Mouse (Mus musculus): ENCODE data around the gene Mcrs1.
"Not testable (repeated sequence)": the region's sequence is repeated elsewhere in the genome, so short reads cannot be mapped to it uniquely, and the experiment has no call there.

Gene Mcrs1

GRCm38 (mm10) chr15:99249938-99250337 is 1.8 kb downstream of the Mcrs1 start:
- DNase-seq: no peak

GRCm38 (mm10) chr15:99248972-99249371 is 2.8 kb downstream of the Mcrs1 start:
- no peak for DNase-seq

GRCm38 (mm10) chr15:99246736-99247135 is 5.0 kb downstream of the Mcrs1 start:
- not testable (repeated sequence) for DNase-seq

GRCm38 (mm10) chr15:99242045-99242444 is 9.7 kb downstream of the Mcrs1 start:
- no peak for DNase-seq

GRCm38 (mm10) chr15:99241249-99241648 is 10.5 kb downstream of the Mcrs1 start:
- no peak for DNase-seq

- DNase-seq: peak in 1 of 2 experiments; percentile 13
Observed at GRCm38 (mm10) chr15:99240129-99240528, 11.6 kb downstream of the Mcrs1 start.

GRCm38 (mm10) chr15:99238006-99238405 is 13.8 kb downstream of the Mcrs1 start:
- DNase-seq: no peak

- DNase-seq: no peak
Observed at GRCm38 (mm10) chr15:99234326-99235010, 17.3 kb downstream of the Mcrs1 start.

- no peak for DNase-seq
Observed at GRCm38 (mm10) chr15:99233719-99234118, 18.0 kb downstream of the Mcrs1 start.

- no peak for DNase-seq
Observed at GRCm38 (mm10) chr15:99231998-99232397, 19.8 kb downstream of the Mcrs1 start.

- no peak for DNase-seq
Observed at GRCm38 (mm10) chr15:99226090-99226489, 25.7 kb downstream of the Mcrs1 start.

- peak in 1 of 2 experiments; percentile 19 for DNase-seq
Observed at GRCm38 (mm10) chr15:99225081-99225810, 26.5 kb downstream of the Mcrs1 start.

GRCm38 (mm10) chr15:99224208-99224911 is 27.4 kb downstream of the Mcrs1 start, which contains the start of gene Kcnh3:
Gene Kcnh3 (plus strand): TSS chr15:99224861.
- peak; percentile 63 to 79 for DNase-seq

GRCm38 (mm10) chr15:99223585-99224207 is 28.1 kb downstream of the Mcrs1 start:
- peak; percentile 27 to 58 for DNase-seq

- DNase-seq: no peak
Observed at GRCm38 (mm10) chr15:99222794-99223584, 28.8 kb downstream of the Mcrs1 start.

- no peak for DNase-seq
Observed at GRCm38 (mm10) chr15:99221315-99221952, 30.3 kb downstream of the Mcrs1 start.

GRCm38 (mm10) chr15:99217630-99218029 is 34.1 kb downstream of the Mcrs1 start:
- DNase-seq: no peak

- DNase-seq: no peak
Observed at GRCm38 (mm10) chr15:99215741-99216463, 35.9 kb downstream of the Mcrs1 start.

- peak; percentile 46 to 67 for DNase-seq
Observed at GRCm38 (mm10) chr15:99214941-99215340, 36.8 kb downstream of the Mcrs1 start.

- DNase-seq: no peak
Observed at GRCm38 (mm10) chr15:99213183-99213582, 38.6 kb downstream of the Mcrs1 start.

- no peak for DNase-seq
Observed at GRCm38 (mm10) chr15:99205959-99206358, 45.8 kb downstream of the Mcrs1 start.
